Mouse (Mus musculus) limb, embryonic 15.5 days (tissue): ENCODE measurements around the gene Gdf7. TPM values are rescaled to one million over a fixed set of nuclear protein-coding genes. Genes with fewer than 3 reads are reported as not detected.

Experiments
- ATAC-seq: fragments of 200-750 bp; cut with Nextera tagmentation; 2 replicates; pipeline ENCODE4 v1.8.0; 2017; ENCODE audit warnings: low read depth, moderate TSS enrichment; ENCODE audit not compliant: insufficient number of reproducible peaks, low FRiP score, low TSS enrichment
- H3K27ac ChIP-seq: fragments of 300-500 bp; sonication (generic); 2 replicates; pipeline ENCODE4 v1.5.1; 2015; ENCODE audit warnings: moderate library complexity, mild to moderate bottlenecking, inconsistent platforms
- H3K27me3 ChIP-seq: fragments of 300-500 bp; sonication (generic); 2 replicates; pipeline ENCODE4 v1.6.1; 2015; ENCODE audit warnings: inconsistent platforms
- H3K36me3 ChIP-seq: fragments of 300-500 bp; sonication (generic); 2 replicates; pipeline ENCODE4 v1.6.1; 2015; ENCODE audit warnings: inconsistent platforms
- H3K4me1 ChIP-seq: fragments of 300-500 bp; sonication (generic); 2 replicates; pipeline ENCODE4 v1.6.1; 2015; ENCODE audit warnings: inconsistent platforms
- H3K4me2 ChIP-seq: fragments of 300-500 bp; sonication (generic); 2 replicates; pipeline ENCODE4 v1.6.1; 2015; ENCODE audit warnings: mild to moderate bottlenecking, inconsistent platforms
- H3K4me3 ChIP-seq: fragments of 300-500 bp; sonication (generic); 2 replicates; pipeline ENCODE4 v1.5.1; 2015; ENCODE audit warnings: mild to moderate bottlenecking, inconsistent platforms
- H3K9ac ChIP-seq: fragments of 300-500 bp; sonication (generic); 2 replicates; pipeline ENCODE4 v1.6.1; 2015; ENCODE audit warnings: inconsistent platforms
- H3K9me3 ChIP-seq: fragments of 300-500 bp; sonication (generic); 2 replicates; pipeline ENCODE4 v1.6.1; 2016; ENCODE audit warnings: inconsistent platforms
- WGBS: fragments of 180-500 bp; shearing (Covaris S2); methylation state at CpG from one replicate; pipeline ENCODE4 v1.1.7; 2015; 5-methylcytosine and 5-hydroxymethylcytosine counted together
- polyA plus RNA-seq: library from polyadenylated mRNA; unstranded; fragments of >200 nt; fragmentation: Nextera tagmentation; extraction: Ambion mirVana; gene quantifications from 2 replicates; pipeline ENCODE4 v1.2.1, GENCODE M21; 2015

The Gdf7 gene
- polyA plus RNA-seq, 1 experiment from 2014 or later = 0.27 TPM

GRCm38 (mm10) chr12:8338491-8338890 is 36.7 kb upstream of the Gdf7 start:
- 44% methylated on average over 4 of the region's 4 CpGs for WGBS
- peaks cover 10% of the 10 kb centered on the region for H3K4me1 ChIP-seq
- H3K9ac ChIP-seq = no peak overlapping the region
- H3K36me3 ChIP-seq = peaks cover 62% of the 10 kb centered on the region
- ATAC-seq = no peak
- no peak overlapping the region for H3K4me3 ChIP-seq
- H3K27ac ChIP-seq = no peak overlapping the region
- no peaks in the 10 kb centered on the region for H3K27me3 ChIP-seq
- no peak overlapping the region for H3K4me2 ChIP-seq
- H3K9me3 ChIP-seq = no peaks in the 10 kb centered on the region

GRCm38 (mm10) chr12:8337286-8338060 is 35.7 kb upstream of the Gdf7 start:
- Histone ChIP-seq H3K9ac (no peak overlapping the region), H3K27ac (peak overlapping the region; percentile 11; the same call in 1 of the 2 replicates), H3K4me3 (no peak overlapping the region), H3K27me3 (no peaks in the 10 kb centered on the region), H3K4me2 (no peak overlapping the region), H3K36me3 (peaks cover 59% of the 10 kb centered on the region), H3K9me3 (no peaks in the 10 kb centered on the region), H3K4me1 (peaks cover 10% of the 10 kb centered on the region)
- WGBS = 79% methylated on average over 12 of the region's 12 CpGs
- no peak for ATAC-seq

GRCm38 (mm10) chr12:8336601-8337285 is 35.0 kb upstream of the Gdf7 start:
- ATAC-seq = no peak
- WGBS = 80% methylated on average over 10 of the region's 10 CpGs
- no peaks in the 10 kb centered on the region for H3K9me3 ChIP-seq

GRCm38 (mm10) chr12:8335503-8335902 is 33.7 kb upstream of the Gdf7 start:
- WGBS = 93% methylated on average over 2 of the region's 2 CpGs
- Histone ChIP-seq H3K27me3 (no peaks in the 10 kb centered on the region), H3K4me3 (no peak overlapping the region), H3K36me3 (peaks cover 59% of the 10 kb centered on the region), H3K4me2 (no peak overlapping the region), H3K4me1 (peaks cover 14% of the 10 kb centered on the region), H3K9ac (0 out of 2 replicates have a peak overlapping the region, but pooled peaks have one; percentile 7), H3K27ac (no peak overlapping the region), H3K9me3 (no peaks in the 10 kb centered on the region)
- no peak for ATAC-seq

More at GRCm38 (mm10) chr12:8336601-8337285, 35.0 kb upstream of the Gdf7 start:
- H3K36me3 ChIP-seq = peaks cover 59% of the 10 kb centered on the region
- peaks cover 10% of the 10 kb centered on the region for H3K4me1 ChIP-seq
- H3K27ac ChIP-seq = no peak overlapping the region
- H3K9ac ChIP-seq = no peak overlapping the region
- no peak overlapping the region for H3K4me2 ChIP-seq
- no peak overlapping the region for H3K4me3 ChIP-seq
- no peaks in the 10 kb centered on the region for H3K27me3 ChIP-seq

- H3K4me2 ChIP-seq = no peak overlapping the region
- no peaks in the 10 kb centered on the region for H3K27me3 ChIP-seq
- no peak overlapping the region for H3K4me3 ChIP-seq
- H3K27ac ChIP-seq = no peak overlapping the region
- 71% methylated on average over 4 of the region's 4 CpGs for WGBS
- no peaks in the 10 kb centered on the region for H3K9me3 ChIP-seq
- no peak overlapping the region for H3K9ac ChIP-seq
- H3K36me3 ChIP-seq = peaks cover 60% of the 10 kb centered on the region
- no peak for ATAC-seq
- peaks cover 14% of the 10 kb centered on the region for H3K4me1 ChIP-seq
Measured at GRCm38 (mm10) chr12:8334261-8334660, 32.5 kb upstream of the Gdf7 start.

- WGBS = 91% methylated on average over 8 of the region's 8 CpGs
- H3K36me3 ChIP-seq = peaks cover 60% of the 10 kb centered on the region
- no peaks in the 10 kb centered on the region for H3K9me3 ChIP-seq
- H3K9ac ChIP-seq = no peak overlapping the region
- H3K27me3 ChIP-seq = no peaks in the 10 kb centered on the region
- H3K4me3 ChIP-seq = no peak overlapping the region
- H3K4me1 ChIP-seq = peaks cover 13% of the 10 kb centered on the region
- no peak overlapping the region for H3K27ac ChIP-seq
- H3K4me2 ChIP-seq = no peak overlapping the region
- no peak for ATAC-seq
Measured at GRCm38 (mm10) chr12:8333617-8334016, 31.9 kb upstream of the Gdf7 start.

GRCm38 (mm10) chr12:8332174-8332542 is 30.4 kb upstream of the Gdf7 start:
- Histone ChIP-seq H3K4me1 (peaks cover 11% of the 10 kb centered on the region), H3K36me3 (peaks cover 50% of the 10 kb centered on the region), H3K4me2 (no peak overlapping the region), H3K27me3 (no peaks in the 10 kb centered on the region), H3K4me3 (no peak overlapping the region), H3K27ac (no peak overlapping the region), H3K9me3 (no peaks in the 10 kb centered on the region), H3K9ac (no peak overlapping the region)
- WGBS = 57% methylated on average over 5 of the region's 5 CpGs
- ATAC-seq = no peak

GRCm38 (mm10) chr12:8331489-8332173 is 29.9 kb upstream of the Gdf7 start:
- Histone ChIP-seq H3K4me1 (peaks cover 10% of the 10 kb centered on the region), H3K9ac (no peak overlapping the region), H3K4me3 (no peak overlapping the region), H3K27ac (no peak overlapping the region), H3K9me3 (no peaks in the 10 kb centered on the region), H3K36me3 (peaks cover 45% of the 10 kb centered on the region), H3K27me3 (no peaks in the 10 kb centered on the region), H3K4me2 (no peak overlapping the region)
- 62% methylated on average over 14 of the region's 14 CpGs for WGBS
- peak; percentile 11; the same call in 1 of the 2 replicates for ATAC-seq

- Histone ChIP-seq H3K27me3 (no peaks in the 10 kb centered on the region), H3K27ac (no peak overlapping the region), H3K36me3 (peaks cover 41% of the 10 kb centered on the region), H3K4me3 (no peak overlapping the region), H3K4me1 (peaks cover 10% of the 10 kb centered on the region), H3K4me2 (no peak overlapping the region), H3K9ac (no peak overlapping the region), H3K9me3 (no peaks in the 10 kb centered on the region)
- no peak for ATAC-seq
- WGBS = 94% methylated on average over 7 of the region's 7 CpGs
Measured at GRCm38 (mm10) chr12:8329236-8329635, 27.5 kb upstream of the Gdf7 start.

GRCm38 (mm10) chr12:8327675-8328053 is 25.9 kb upstream of the Gdf7 start:
- peaks cover 48% of the 10 kb centered on the region for H3K36me3 ChIP-seq
- no peak overlapping the region for H3K4me2 ChIP-seq
- H3K27ac ChIP-seq = 0 out of 2 replicates have a peak overlapping the region, but pooled peaks have one; percentile 57

GRCm38 (mm10) chr12:8326825-8327674 is 25.3 kb upstream of the Gdf7 start:
- Histone ChIP-seq H3K27ac (peak overlapping the region; percentile 57; the same call in 1 of the 2 replicates), H3K27me3 (no peaks in the 10 kb centered on the region), H3K36me3 (peaks cover 49% of the 10 kb centered on the region), H3K4me1 (peaks cover 10% of the 10 kb centered on the region), H3K4me3 (no peak overlapping the region), H3K4me2 (no peak overlapping the region), H3K9ac (0 out of 2 replicates have a peak overlapping the region, but pooled peaks have one; percentile 7), H3K9me3 (no peaks in the 10 kb centered on the region)
- 32% methylated on average over 17 of the region's 17 CpGs for WGBS
- peak; percentile 61 for ATAC-seq

More at GRCm38 (mm10) chr12:8327675-8328053, 25.9 kb upstream of the Gdf7 start:
- no peak overlapping the region for H3K4me3 ChIP-seq
- peaks cover 10% of the 10 kb centered on the region for H3K4me1 ChIP-seq
- H3K9me3 ChIP-seq = no peaks in the 10 kb centered on the region
- ATAC-seq = no peak
- 0 out of 2 replicates have a peak overlapping the region, but pooled peaks have one; percentile 7 for H3K9ac ChIP-seq
- 91% methylated on average over 1 of the region's 1 CpGs for WGBS
- H3K27me3 ChIP-seq = no peaks in the 10 kb centered on the region
